Mouse (Mus musculus) splenic B cell, adult 2 months (primary cell): ENCODE results near the gene Map3k12.

Experiments used
- DNase-seq: peaks from one replicate; pipeline ENCODE4 v3.0.0-alpha.2; 2011; ENCODE audit warnings: low read depth, low spot score
- H3K27me3 ChIP-seq: 2 replicates; pipeline ENCODE4 v1.6.1; 2012; ENCODE audit warnings: mild to moderate bottlenecking, low read length, moderate library complexity, mixed read lengths; ENCODE audit not compliant: control insufficient read depth, poor library complexity, insufficient read depth, severe bottlenecking
- H3K36me3 ChIP-seq: 2 replicates; pipeline ENCODE4 v1.6.1; 2012; ENCODE audit warnings: mild to moderate bottlenecking, low read length, moderate library complexity, mixed read lengths; ENCODE audit not compliant: control insufficient read depth, poor library complexity, insufficient read depth, severe bottlenecking

Gene Map3k12

GRCm38 (mm10) chr15:102528396-102528795, 11.5 kb upstream of the Map3k12 start:
- no peaks in the 10 kb centered on the region for H3K27me3 ChIP-seq

GRCm38 (mm10) chr15:102527936-102528335, 11.1 kb upstream of the Map3k12 start:
- peaks cover 18% of the 10 kb centered on the region for H3K36me3 ChIP-seq
- peak; percentile 31 for DNase-seq
- H3K27me3 ChIP-seq = no peaks in the 10 kb centered on the region

More at GRCm38 (mm10) chr15:102528396-102528795, 11.5 kb upstream of the Map3k12 start:
- H3K36me3 ChIP-seq = peaks cover 18% of the 10 kb centered on the region
- DNase-seq = no peak

- no peaks in the 10 kb centered on the region for H3K27me3 ChIP-seq
- H3K36me3 ChIP-seq = peaks cover 13% of the 10 kb centered on the region
- no peak for DNase-seq
These were observed 9.5 kb upstream of the Map3k12 start for GRCm38 (mm10) chr15:102526111-102527002.

GRCm38 (mm10) chr15:102524892-102525485, 8.1 kb upstream of the Map3k12 start, which contains the start of gene Npff:
Gene Npff (minus strand): TSS chr15:102524942.
- DNase-seq = peak; percentile 86
- H3K36me3 ChIP-seq = peaks cover 11% of the 10 kb centered on the region; the same call in 1 of the 2 replicates
- no peaks in the 10 kb centered on the region for H3K27me3 ChIP-seq

- no peaks in the 10 kb centered on the region for H3K27me3 ChIP-seq
- DNase-seq = no peak
- no peaks in the 10 kb centered on the region for H3K36me3 ChIP-seq
These were observed 4.6 kb upstream of the Map3k12 start for GRCm38 (mm10) chr15:102521480-102521879.

GRCm38 (mm10) chr15:102520416-102520815, 3.6 kb upstream of the Map3k12 start:
- no peak for DNase-seq
- H3K27me3 ChIP-seq = no peaks in the 10 kb centered on the region
- no peaks in the 10 kb centered on the region for H3K36me3 ChIP-seq

- no peak for DNase-seq
- no peaks in the 10 kb centered on the region for H3K27me3 ChIP-seq
- no peaks in the 10 kb centered on the region for H3K36me3 ChIP-seq
These were observed 2.6 kb upstream of the Map3k12 start for GRCm38 (mm10) chr15:102519211-102520141.

- Histone ChIP-seq H3K36me3 (no peaks in the 10 kb centered on the region), H3K27me3 (no peaks in the 10 kb centered on the region)
- DNase-seq = no peak
These were observed 2.0 kb upstream of the Map3k12 start for GRCm38 (mm10) chr15:102518859-102519201.

- H3K36me3 ChIP-seq = no peaks in the 10 kb centered on the region
- DNase-seq = peak; percentile 99
- H3K27me3 ChIP-seq = no peaks in the 10 kb centered on the region
These were observed 1.4 kb upstream of the Map3k12 start, which contains the start of gene Tarbp2 for GRCm38 (mm10) chr15:102517976-102518858. Gene Tarbp2 (plus strand): TSS chr15:102518192.

- Histone ChIP-seq H3K27me3 (no peaks in the 10 kb centered on the region), H3K36me3 (no peaks in the 10 kb centered on the region)
- DNase-seq = no peak
These were observed 739 bp upstream of the Map3k12 start for GRCm38 (mm10) chr15:102517631-102517975.

- H3K36me3 ChIP-seq = no peaks in the 10 kb centered on the region
- no peak for DNase-seq
- no peaks in the 10 kb centered on the region for H3K27me3 ChIP-seq
These were observed 571 bp downstream of the Map3k12 start for GRCm38 (mm10) chr15:102516293-102516692.

GRCm38 (mm10) chr15:102515791-102516190, 1.1 kb downstream of the Map3k12 start:
- Histone ChIP-seq H3K27me3 (no peaks in the 10 kb centered on the region), H3K36me3 (no peaks in the 10 kb centered on the region)
- DNase-seq = no peak

GRCm38 (mm10) chr15:102515261-102515660, 1.6 kb downstream of the Map3k12 start:
- H3K36me3 ChIP-seq = no peaks in the 10 kb centered on the region
- H3K27me3 ChIP-seq = no peaks in the 10 kb centered on the region
- DNase-seq = no peak

GRCm38 (mm10) chr15:102513004-102513403, 3.9 kb downstream of the Map3k12 start:
- no peaks in the 10 kb centered on the region for H3K27me3 ChIP-seq
- no peaks in the 10 kb centered on the region for H3K36me3 ChIP-seq
- DNase-seq = peak; percentile 19
